Mouse (Mus musculus): ENCODE results near the gene Klf7.

- TF ChIP-seq POLR2A (IDR thresholded peaks at IDR 0.05; ENCODE audit: insufficient read length, low read depth) (no peak), TCF12 (IDR thresholded peaks at IDR 0.05; ENCODE audit: insufficient read depth, poor library complexity, severe bottlenecking) (no peak), MAX (IDR thresholded peaks at IDR 0.05; ENCODE audit: low read depth) (no peak), REST (IDR thresholded peaks at IDR 0.05; ENCODE audit: insufficient read depth, insufficient read length) (no peak), SRF (IDR thresholded peaks at IDR 0.05; ENCODE audit: control insufficient read depth, insufficient read length, low read depth) (no peak), MYOG (IDR thresholded peaks at IDR 0.05; ENCODE audit: control insufficient read depth in 1 of 3, insufficient read depth in 1 of 3, insufficient read length in 2 of 3, low read depth in 2 of 3) (no peak), MYOD1 (IDR thresholded peaks at IDR 0.05; ENCODE audit: control insufficient read depth in 1 of 3, insufficient read length in 2 of 3, low read depth in 2 of 3) (no peak), CEBPB (IDR thresholded peaks at IDR 0.05; ENCODE audit: insufficient read depth, poor library complexity, severe bottlenecking) (no peak), POLR2AphosphoS2 (IDR thresholded peaks at IDR 0.05; ENCODE audit: insufficient read length, low read depth) (no peak)
Observed at GRCm38 (mm10) chr1:63994248-63995136, 127.6 kb downstream of the Klf7 start.
